Mouse (Mus musculus) ES-E14 (cell line): ENCODE measurements around the gene Vmn2r30. TPM values are rescaled to one million over a fixed set of nuclear protein-coding genes. Genes with fewer than 3 reads are reported as not detected.

Source experiments
- total RNA-seq: library from RNA; depleted of rRNA; stranded (reverse); fragments of 300-350 nt; gene quantifications from 2 replicates; pipeline ENCODE4 v1.2.3, GENCODE M21; 2012; rRNA removed

The Vmn2r30 gene
- total RNA-seq, 1 experiment = not detected

Other genes with a start within 250 kb of the Vmn2r30 start
- gene Zfp954, start 216.1 kb downstream of the Vmn2r30 start, total RNA-seq = 9.0 and 10.3 TPM in 2 replicates
- gene Zfp773, start 200.9 kb downstream of the Vmn2r30 start, total RNA-seq = 3.6 and 5.9 TPM in 2 replicates
- gene Zfp418, start 166.3 kb downstream of the Vmn2r30 start, total RNA-seq = 3.8 and 3.9 TPM in 2 replicates
- 2.8 and 3.1 TPM in 2 replicates for gene Zfp772, start 127.6 kb downstream of the Vmn2r30 start, total RNA-seq
- gene Vmn2r29, start 90.3 kb downstream of the Vmn2r30 start, total RNA-seq = not detected in 2 replicates
- not detected in 2 replicates for gene Gm45844, start 59.3 kb downstream of the Vmn2r30 start, total RNA-seq
- 7.6 and 8.2 TPM in 2 replicates for gene Clcn4, start 36.8 kb downstream of the Vmn2r30 start, total RNA-seq
- 1.1 TPM in 1 of 2 replicates, not detected in the other for gene Gm45783, start 37.0 kb upstream of the Vmn2r30 start, total RNA-seq
- not detected in 2 replicates for gene Vmn2r31, start 62.1 kb upstream of the Vmn2r30 start, total RNA-seq
- gene Vmn2r32, start 142.4 kb upstream of the Vmn2r30 start, total RNA-seq = not detected in 2 replicates
- not detected in 2 replicates for gene Vmn2r33, start 229.2 kb upstream of the Vmn2r30 start, total RNA-seq